Mouse (Mus musculus) liver, embryonic 12.5 days (tissue): Measurements from ENCODE around the gene Gm19935. TPM values are rescaled to one million over a fixed set of nuclear protein-coding genes. Genes with fewer than 3 reads are reported as not detected.

Experiments
- ATAC-seq: fragments of 200-750 bp; cut with Nextera tagmentation; 2 replicates; pipeline ENCODE4 v1.8.0; 2017; ENCODE audit warnings: moderate number of reproducible peaks, mild to moderate bottlenecking, moderate library complexity
- H3K27ac ChIP-seq: fragments of 300-500 bp; sonication (generic); 2 replicates; pipeline ENCODE4 v1.5.1; 2016; ENCODE audit warnings: mild to moderate bottlenecking
- H3K27me3 ChIP-seq: fragments of 300-500 bp; sonication (generic); replicated peaks from 2 replicates; pipeline ENCODE4 v1.6.1; 2016; ENCODE audit warnings: mild to moderate bottlenecking, moderate library complexity
- H3K36me3 ChIP-seq: fragments of 300-500 bp; sonication (generic); 2 replicates; pipeline ENCODE4 v1.6.1; 2016; ENCODE audit warnings: mild to moderate bottlenecking, moderate library complexity
- H3K4me1 ChIP-seq: fragments of 300-500 bp; sonication (generic); 2 replicates; pipeline ENCODE4 v1.6.1; 2016
- H3K4me2 ChIP-seq: fragments of 300-500 bp; sonication (generic); 2 replicates; pipeline ENCODE4 v1.6.1; 2016; ENCODE audit warnings: mild to moderate bottlenecking, moderate library complexity
- H3K4me3 ChIP-seq: fragments of 300-500 bp; sonication (generic); 2 replicates; pipeline ENCODE4 v1.5.1; 2016; ENCODE audit warnings: mild to moderate bottlenecking, moderate library complexity
- H3K9ac ChIP-seq: fragments of 300-500 bp; sonication (generic); 2 replicates; pipeline ENCODE4 v1.6.1; 2016; ENCODE audit warnings: mild to moderate bottlenecking, moderate library complexity
- H3K9me3 ChIP-seq: fragments of 300-500 bp; sonication (generic); replicated peaks from 2 replicates; pipeline ENCODE4 v1.6.1; 2016; ENCODE audit warnings: mild to moderate bottlenecking, moderate library complexity
- WGBS: fragments of 180-500 bp; shearing (Covaris S2); methylation state at CpG from one replicate; pipeline ENCODE4 v1.1.7; 2016; ENCODE audit not compliant: insufficient replicate concordance; 5-methylcytosine and 5-hydroxymethylcytosine counted together
- polyA plus RNA-seq: library from polyadenylated mRNA; unstranded; fragments of >200 nt; fragmentation: Nextera tagmentation; extraction: Ambion mirVana; gene quantifications from 2 replicates; pipeline ENCODE4 v1.2.1, GENCODE M21; 2016

The Gm19935 gene
- polyA plus RNA-seq, 1 experiment from 2014 or later = not detected

GRCm38 (mm10) chr8:90828181-90828986 lies 11.2 kb upstream of the Gm19935 start, which contains the start of gene Chd9:
Gene Chd9 (plus strand): TSS chr8:90828352.
- ATAC-seq = peak; percentile 84
- Histone ChIP-seq H3K27ac (no peak within 1 kb of the TSS), H3K4me2 (peak within 1 kb of the TSS; percentile 83), H3K9ac (peak within 1 kb of the TSS; percentile 57), H3K4me3 (peak within 1 kb of the TSS; percentile 54), H3K27me3 (no peaks in the 10 kb centered on the region), H3K4me1 (peaks cover 24% of the 10 kb centered on the region), H3K9me3 (no peaks in the 10 kb centered on the region), H3K36me3 (no peaks in the 10 kb centered on the region)
- 7% methylated on average over 39 of the region's 39 CpGs for WGBS

DNA sequence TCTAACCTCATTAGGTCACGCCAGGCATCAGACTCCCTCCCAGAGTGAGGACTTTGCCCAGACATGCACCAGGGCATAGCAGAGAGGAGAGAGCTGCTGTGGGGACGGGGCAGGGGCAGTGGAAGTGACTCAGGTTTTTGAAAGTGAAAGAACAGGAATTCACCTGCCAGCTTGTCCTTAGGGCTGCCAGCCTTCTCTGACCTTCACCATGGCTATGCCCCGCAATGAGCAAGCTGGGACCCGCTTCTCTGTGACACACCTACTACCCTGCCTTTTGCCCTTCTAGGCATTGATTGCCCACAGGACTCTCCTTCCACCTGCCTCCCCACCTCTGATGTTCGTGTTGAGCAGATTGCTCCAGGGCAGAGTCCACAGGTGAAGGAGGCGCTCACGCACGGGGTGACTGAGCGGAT lies 8.3 kb upstream of the Gm19935 start:
- WGBS = 65% methylated on average over 9 of the region's 9 CpGs
- Histone ChIP-seq H3K27me3 (no peaks in the 10 kb centered on the region), H3K27ac (no peak overlapping the region)

GRCm38 (mm10) chr8:90822443-90822842 lies 5.2 kb upstream of the Gm19935 start:
- H3K9me3 ChIP-seq = no peaks in the 10 kb centered on the region
- WGBS = 8% methylated on average over 11 of the region's 11 CpGs
- no peaks in the 10 kb centered on the region for H3K4me1 ChIP-seq
- H3K27me3 ChIP-seq = no peaks in the 10 kb centered on the region
- no peak overlapping the region for H3K4me3 ChIP-seq
- ATAC-seq = no peak
- no peaks in the 10 kb centered on the region for H3K36me3 ChIP-seq
- no peak overlapping the region for H3K27ac ChIP-seq
- no peak overlapping the region for H3K9ac ChIP-seq
- H3K4me2 ChIP-seq = no peak overlapping the region

More for the DNA sequence above, 8.3 kb upstream of the Gm19935 start:
- peak overlapping the region; percentile 19; the same call in 1 of the 2 replicates for H3K4me2 ChIP-seq
- no peak for ATAC-seq
- no peaks in the 10 kb centered on the region for H3K9me3 ChIP-seq
- no peaks in the 10 kb centered on the region for H3K36me3 ChIP-seq
- H3K4me3 ChIP-seq = no peak overlapping the region
- no peak overlapping the region for H3K9ac ChIP-seq
- peaks cover 24% of the 10 kb centered on the region for H3K4me1 ChIP-seq

DNA sequence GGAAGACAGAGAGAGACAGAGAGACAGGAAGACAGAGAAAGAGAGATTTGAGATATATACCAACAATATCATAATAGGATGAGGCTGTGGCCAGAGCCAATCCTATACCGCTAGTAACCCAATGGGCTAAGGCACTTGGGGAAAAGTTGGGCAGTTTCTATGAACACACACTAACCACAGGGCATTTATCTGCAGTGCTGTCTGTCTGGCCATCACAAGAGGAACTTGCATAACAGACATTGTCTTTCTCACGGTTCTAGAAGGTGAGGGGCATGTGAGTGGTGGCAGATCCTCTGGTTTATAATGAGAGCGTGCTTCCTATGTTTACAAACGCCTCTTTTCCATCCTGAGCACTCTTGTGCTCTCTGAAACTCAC lies 3.1 kb upstream of the Gm19935 start:
- Histone ChIP-seq H3K4me3 (no peak overlapping the region), H3K4me1 (no peaks in the 10 kb centered on the region), H3K9me3 (no peaks in the 10 kb centered on the region), H3K4me2 (no peak overlapping the region), H3K27me3 (no peaks in the 10 kb centered on the region), H3K27ac (no peak overlapping the region), H3K36me3 (no peaks in the 10 kb centered on the region), H3K9ac (no peak overlapping the region)
- no peak for ATAC-seq
- WGBS = 32% methylated on average over 4 of the region's 4 CpGs

- no peak overlapping the region for H3K4me2 ChIP-seq
- no peak overlapping the region for H3K9ac ChIP-seq
- no peaks in the 10 kb centered on the region for H3K9me3 ChIP-seq
- H3K27ac ChIP-seq = no peak overlapping the region
- no peaks in the 10 kb centered on the region for H3K27me3 ChIP-seq
- no peaks in the 10 kb centered on the region for H3K4me1 ChIP-seq
- H3K4me3 ChIP-seq = no peak overlapping the region
- 69% methylated on average over 9 of the region's 9 CpGs for WGBS
- no peaks in the 10 kb centered on the region for H3K36me3 ChIP-seq
- no peak for ATAC-seq
Measured at GRCm38 (mm10) chr8:90819561-90820320, 2.5 kb upstream of the Gm19935 start.

DNA sequence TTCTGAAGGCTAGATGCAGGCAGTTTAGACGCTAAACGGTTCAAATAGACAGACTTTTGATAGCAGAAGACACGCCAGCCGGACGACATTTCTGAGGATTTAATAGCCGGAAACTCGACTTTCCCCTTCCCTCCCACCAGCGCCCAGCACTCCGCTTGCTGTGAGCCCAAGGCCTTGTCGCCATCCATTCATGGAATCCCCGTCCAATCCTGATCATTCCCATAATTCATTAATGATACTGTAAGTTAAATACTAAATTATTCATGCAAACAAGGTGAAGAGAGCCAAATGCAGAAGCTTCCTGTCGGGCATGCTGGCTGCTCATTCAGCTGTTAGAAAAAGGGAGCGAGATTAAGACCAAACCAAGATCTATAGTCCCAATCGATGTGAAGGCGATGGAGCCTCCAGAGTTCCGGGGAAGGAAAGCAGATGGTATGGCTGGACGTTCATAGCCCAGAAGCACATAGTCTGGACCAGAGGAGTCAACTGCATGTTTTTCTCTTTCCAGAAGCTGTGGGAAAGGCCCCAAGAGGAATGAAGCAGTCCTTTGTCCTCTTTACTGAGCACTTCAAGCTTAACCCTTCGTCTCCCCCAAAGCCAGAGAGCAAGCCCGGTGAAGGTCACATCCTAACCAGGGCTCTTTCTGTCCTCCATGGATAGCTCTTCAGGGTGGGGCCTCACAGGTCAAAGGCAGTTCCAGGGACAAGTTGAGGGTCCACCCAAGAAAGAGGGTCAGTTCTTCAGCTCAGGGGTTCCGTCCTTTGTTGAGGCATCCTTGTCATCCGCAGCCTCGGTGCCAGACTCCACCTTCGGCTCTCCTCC lies 921 bp downstream of the Gm19935 start:
- WGBS = 76% methylated on average over 23 of the region's 23 CpGs

GRCm38 (mm10) chr8:90813602-90814320 lies 3.4 kb downstream of the Gm19935 start:
- ATAC-seq = no peak
- Histone ChIP-seq H3K4me3 (no peak overlapping the region), H3K4me1 (no peaks in the 10 kb centered on the region), H3K27ac (no peak overlapping the region), H3K27me3 (no peaks in the 10 kb centered on the region), H3K9me3 (no peaks in the 10 kb centered on the region), H3K9ac (no peak overlapping the region), H3K36me3 (no peaks in the 10 kb centered on the region), H3K4me2 (no peak overlapping the region)
- WGBS = 73% methylated on average over 10 of the region's 10 CpGs

More for the DNA sequence above, 921 bp downstream of the Gm19935 start:
- Histone ChIP-seq H3K4me3 (no peak overlapping the region), H3K4me2 (no peak overlapping the region), H3K36me3 (no peaks in the 10 kb centered on the region), H3K4me1 (no peaks in the 10 kb centered on the region), H3K9me3 (no peaks in the 10 kb centered on the region), H3K9ac (no peak overlapping the region), H3K27ac (no peak overlapping the region), H3K27me3 (no peaks in the 10 kb centered on the region)
- ATAC-seq = no peak

- Histone ChIP-seq H3K4me3 (no peak overlapping the region), H3K27ac (no peak overlapping the region), H3K27me3 (no peaks in the 10 kb centered on the region), H3K4me1 (peaks cover 12% of the 10 kb centered on the region; the same call in 1 of the 2 replicates), H3K4me2 (no peak overlapping the region), H3K36me3 (no peaks in the 10 kb centered on the region), H3K9ac (no peak overlapping the region), H3K9me3 (no peaks in the 10 kb centered on the region)
- no peak for ATAC-seq
- WGBS = 82% methylated on average over 5 of the region's 5 CpGs
Measured at GRCm38 (mm10) chr8:90799473-90799872, 17.7 kb downstream of the Gm19935 start.

- Histone ChIP-seq H3K9me3 (no peaks in the 10 kb centered on the region), H3K4me1 (peaks cover 12% of the 10 kb centered on the region; the same call in 1 of the 2 replicates), H3K36me3 (no peaks in the 10 kb centered on the region), H3K9ac (no peak overlapping the region), H3K27ac (no peak overlapping the region), H3K4me2 (peak overlapping the region; percentile 49), H3K27me3 (no peaks in the 10 kb centered on the region), H3K4me3 (peak overlapping the region; percentile 32)
- 4% methylated on average over 12 of the region's 12 CpGs for WGBS
- peak; percentile 62 for ATAC-seq
Measured at GRCm38 (mm10) chr8:90794990-90795861, 22.0 kb downstream of the Gm19935 start.

DNA sequence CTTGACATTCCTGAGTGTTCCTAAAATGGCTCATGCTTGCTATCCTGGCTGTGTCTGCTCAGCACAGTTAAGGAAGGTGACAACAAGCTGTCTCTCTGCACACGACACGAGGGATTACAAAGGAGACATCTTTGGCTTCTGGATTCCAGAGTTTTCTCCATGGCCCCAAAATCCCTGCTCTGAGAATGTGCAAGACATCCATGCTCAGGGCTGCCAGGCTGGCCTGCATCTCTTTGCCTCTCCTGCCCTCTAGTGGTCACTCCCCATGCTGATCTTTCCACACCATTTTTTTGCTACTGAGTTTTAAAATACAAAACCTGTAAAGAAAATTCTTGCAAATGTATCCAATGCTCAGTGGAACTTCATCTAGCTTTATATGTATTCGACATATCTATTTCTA lies 23.5 kb downstream of the Gm19935 start:
- no peak overlapping the region for H3K9ac ChIP-seq
- 8% methylated on average over 3 of the region's 3 CpGs for WGBS
- H3K9me3 ChIP-seq = no peaks in the 10 kb centered on the region
- no peak overlapping the region for H3K4me2 ChIP-seq
- peaks cover 12% of the 10 kb centered on the region; the same call in 1 of the 2 replicates for H3K4me1 ChIP-seq
- H3K36me3 ChIP-seq = no peaks in the 10 kb centered on the region
- no peak overlapping the region for H3K4me3 ChIP-seq
- no peak for ATAC-seq
- no peaks in the 10 kb centered on the region for H3K27me3 ChIP-seq
- H3K27ac ChIP-seq = no peak overlapping the region
